Mouse (Mus musculus) thymus, adult 2 months (tissue): ENCODE measurements around the gene Smco3. TPM values are rescaled to one million over a fixed set of nuclear protein-coding genes. Genes with fewer than 3 reads are reported as not detected.

ENCODE experiments used
- DNase-seq: peaks from one replicate; pipeline ENCODE4 v3.0.0; 2021
- H3K27ac ChIP-seq: fragments of 200-500 bp; 2 replicates; pipeline ENCODE4 v1.5.1; 2012; ENCODE audit warnings: low read length, control low read depth; ENCODE audit not compliant: control insufficient read depth, insufficient read depth
- H3K27me3 ChIP-seq: fragments of 200-500 bp; 2 replicates; pipeline ENCODE4 v1.6.1; 2012; ENCODE audit warnings: mild to moderate bottlenecking, low read length, moderate library complexity, mixed read lengths; ENCODE audit not compliant: control insufficient read depth, insufficient read depth
- H3K36me3 ChIP-seq: fragments of 200-500 bp; 2 replicates; pipeline ENCODE4 v1.6.1; 2012; ENCODE audit warnings: mild to moderate bottlenecking, low read length, moderate library complexity; ENCODE audit not compliant: control insufficient read depth, insufficient read depth
- H3K4me1 ChIP-seq: fragments of 200-500 bp; replicated peaks from 2 replicates; pipeline ENCODE4 v1.6.1; 2012; ENCODE audit warnings: low read length; ENCODE audit not compliant: control insufficient read depth, insufficient read depth
- H3K4me3 ChIP-seq: fragments of 200-500 bp; 2 replicates; pipeline ENCODE4 v1.5.1; 2012; ENCODE audit warnings: mild to moderate bottlenecking, low read length, control low read depth, moderate library complexity; ENCODE audit not compliant: control insufficient read depth, insufficient read depth
- CTCF ChIP-seq: fragments of 200-500 bp; IDR thresholded peaks from 2 replicates; pipeline ENCODE4 v1.5.1; 2012; ENCODE audit warnings: mild to moderate bottlenecking, control low read depth, low read length, moderate library complexity, borderline replicate concordance; ENCODE audit not compliant: control insufficient read depth, poor library complexity, insufficient read depth; ENCODE audit errors: extremely low read depth
- POLR2A ChIP-seq: fragments of 200-500 bp; IDR thresholded peaks from 2 replicates; pipeline ENCODE4 v1.6.1; 2012; ENCODE audit warnings: mild to moderate bottlenecking, low read length, control low read depth, moderate library complexity; ENCODE audit not compliant: control insufficient read depth, poor library complexity, insufficient read depth; ENCODE audit errors: extremely low read depth
- WGBS: fragments of 180-500 bp; shearing (Covaris S2); methylation state at CpG from one replicate; pipeline ENCODE4 v1.1.7; 2018; 5-methylcytosine and 5-hydroxymethylcytosine counted together
- polyA plus RNA-seq: library from polyadenylated mRNA; depleted of rRNA; stranded (reverse); fragments of >200 nt; gene quantifications from 2 replicates; pipeline ENCODE4 v1.2.3, GENCODE M21; 2012

The Smco3 gene
- polyA plus RNA-seq, 1 experiment, result 0.24 TPM

DNA sequence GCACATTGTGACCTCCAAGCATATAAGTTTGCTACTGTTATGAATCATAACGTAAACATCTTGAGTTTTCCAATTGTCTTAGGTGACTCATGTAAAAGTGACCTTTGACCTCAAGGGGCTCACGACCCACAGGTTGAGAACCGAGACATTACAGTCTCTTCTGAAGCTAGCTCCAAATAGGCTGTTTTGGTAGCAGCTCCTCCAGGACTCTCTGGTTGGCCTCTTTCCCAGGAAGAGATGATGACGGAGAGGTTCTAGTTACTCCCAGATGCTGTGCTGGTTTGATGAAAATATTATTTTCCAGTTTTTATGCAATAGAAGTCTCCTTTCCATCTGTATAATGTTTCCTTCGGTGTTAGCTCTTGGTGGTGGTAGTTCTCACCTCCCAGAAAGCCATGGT is 33.7 kb upstream of the Smco3 start:
- Histone ChIP-seq H3K27me3 (no peaks in the 10 kb centered on the region), H3K36me3 (no peaks in the 10 kb centered on the region), H3K4me1 (peaks cover 3% of the 10 kb centered on the region; the same call in 1 of the 2 replicates), H3K27ac (no peak overlapping the region), H3K4me3 (no peak overlapping the region)
- TF ChIP-seq POLR2A (no peak), CTCF (no peak)
- WGBS, result 92% methylated on average over 5 of the region's 5 CpGs
- DNase-seq, result no peak

DNA sequence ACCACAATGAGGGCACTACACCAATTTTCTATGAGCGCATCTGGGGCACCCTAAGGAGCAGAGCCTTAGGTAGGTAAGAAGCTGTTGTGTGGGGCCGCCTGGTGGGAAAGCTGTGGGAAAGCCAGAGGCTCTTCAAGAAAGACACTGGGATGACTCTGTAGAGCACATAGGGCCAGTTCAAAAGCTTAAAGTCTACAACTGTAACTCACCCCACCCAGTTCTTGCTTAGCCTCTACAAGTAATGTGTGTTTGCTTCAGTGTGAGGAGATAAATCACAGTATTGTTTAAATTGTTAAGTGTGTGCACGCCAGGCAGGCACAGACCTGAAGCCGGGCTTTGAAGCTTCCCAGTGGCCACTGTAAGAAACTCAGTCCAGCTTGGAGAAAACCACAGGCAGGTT is 30.9 kb upstream of the Smco3 start:
- Histone ChIP-seq H3K36me3 (no peaks in the 10 kb centered on the region), H3K27ac (no peak overlapping the region), H3K4me1 (no peaks in the 10 kb centered on the region), H3K27me3 (no peaks in the 10 kb centered on the region), H3K4me3 (no peak overlapping the region)
- WGBS, result 96% methylated on average over 4 of the region's 4 CpGs
- TF ChIP-seq POLR2A, result no peak
- no peak for TF ChIP-seq CTCF
- DNase-seq, result no peak

DNA sequence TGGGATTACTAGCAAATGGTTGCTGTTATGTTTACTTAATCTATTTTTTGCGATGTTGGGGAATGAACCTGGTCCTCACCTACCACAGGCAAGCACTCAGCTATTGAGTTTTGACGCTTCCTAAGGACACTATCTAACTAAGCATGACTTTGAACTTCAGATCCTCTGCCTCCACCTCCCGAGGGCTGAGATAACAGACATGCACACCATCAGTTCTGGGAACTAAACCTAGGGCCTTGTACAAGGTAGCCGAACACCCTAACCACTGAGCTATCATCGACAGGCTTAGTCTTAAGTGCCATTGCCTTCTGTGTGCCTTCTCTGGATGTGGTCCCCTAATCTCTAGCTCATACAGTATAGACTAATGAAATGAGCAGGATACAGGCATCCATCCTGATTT is 30.1 kb upstream of the Smco3 start:
- TF ChIP-seq CTCF, result no peak
- TF ChIP-seq POLR2A, result no peak
- Histone ChIP-seq H3K36me3 (no peaks in the 10 kb centered on the region), H3K4me3 (no peak overlapping the region), H3K27ac (no peak overlapping the region), H3K4me1 (no peaks in the 10 kb centered on the region), H3K27me3 (no peaks in the 10 kb centered on the region)
- WGBS, result 91% methylated on average over 5 of the region's 5 CpGs
- no peak for DNase-seq

- TF ChIP-seq CTCF (no peak), POLR2A (no peak)
These were observed 25.8 kb upstream of the Smco3 start for GRCm38 (mm10) chr6:136861020-136861419.

DNA sequence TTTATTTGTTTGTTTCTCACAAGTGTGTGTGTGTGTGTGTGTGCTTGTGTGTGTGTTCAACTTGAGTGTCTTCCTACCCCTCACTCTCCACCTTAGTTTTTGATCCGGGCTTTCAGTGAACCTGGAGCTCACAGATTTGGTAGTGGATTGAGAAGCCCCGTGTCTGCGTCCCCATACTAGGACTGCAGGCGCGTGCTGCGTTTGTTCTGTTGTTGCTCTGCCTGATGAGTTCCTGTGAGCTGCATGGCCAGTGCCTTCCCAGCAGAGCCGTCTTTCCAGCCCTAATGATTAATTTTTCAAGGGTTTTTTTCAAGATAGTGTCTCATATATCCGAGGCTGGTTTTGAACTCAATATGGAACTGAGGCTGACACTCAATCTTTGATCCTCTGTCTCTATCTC is 23.2 kb upstream of the Smco3 start:
- DNase-seq, result no peak
- H3K4me1 ChIP-seq, result peaks cover 33% of the 10 kb centered on the region
- no peak overlapping the region for H3K27ac ChIP-seq
- H3K4me3 ChIP-seq, result no peak overlapping the region
- no peaks in the 10 kb centered on the region for H3K36me3 ChIP-seq
- WGBS, result 84% methylated on average over 8 of the region's 8 CpGs
- TF ChIP-seq CTCF (no peak), POLR2A (no peak)
- no peaks in the 10 kb centered on the region for H3K27me3 ChIP-seq

More at GRCm38 (mm10) chr6:136861020-136861419, 25.8 kb upstream of the Smco3 start:
- Histone ChIP-seq H3K4me1 (peaks cover 15% of the 10 kb centered on the region), H3K27me3 (no peaks in the 10 kb centered on the region), H3K36me3 (no peaks in the 10 kb centered on the region), H3K27ac (no peak overlapping the region), H3K4me3 (no peak overlapping the region)
- 45% methylated on average over 9 of the region's 9 CpGs for WGBS
- peak; percentile 29 for DNase-seq

DNA sequence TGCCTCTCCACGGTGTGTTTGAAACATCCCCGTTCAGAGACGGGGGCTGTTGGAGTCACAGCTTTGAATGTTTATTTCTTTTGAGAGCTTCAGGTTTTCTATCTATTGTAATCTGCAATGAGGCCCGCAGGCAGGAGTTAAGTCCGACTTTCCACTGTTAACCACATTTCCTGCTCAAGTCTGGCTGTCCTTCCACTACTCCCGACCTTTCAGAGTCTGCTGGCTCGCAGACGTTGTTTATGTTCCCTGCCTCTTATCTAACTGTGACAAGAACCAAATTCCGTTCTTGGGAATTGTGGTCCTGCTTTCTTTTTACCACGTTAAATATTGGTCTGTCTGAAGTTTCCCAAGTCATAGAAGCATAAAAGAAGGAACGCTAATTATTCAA is 22.6 kb upstream of the Smco3 start:
- no peak for DNase-seq
- no peaks in the 10 kb centered on the region for H3K27me3 ChIP-seq
- H3K4me1 ChIP-seq, result peaks cover 34% of the 10 kb centered on the region
- no peaks in the 10 kb centered on the region for H3K36me3 ChIP-seq
- whole genome bisulfite sequencing, result 10% methylated on average over 11 of the region's 11 CpGs
- TF ChIP-seq CTCF (no peak), POLR2A (no peak)
- H3K27ac ChIP-seq, result peak overlapping the region; percentile 91
- H3K4me3 ChIP-seq, result peak overlapping the region; percentile 61; the same call in 1 of the 2 replicates
